In genomic region chr2:73023803-73024202, GRCm38 (mm10) we compare ENCODE assay signal across 13 mouse cellular contexts. TPM values are rescaled to one million over a fixed set of nuclear protein-coding genes. Genes with fewer than 3 reads are reported as not detected.
A peak's percentile ranks its signal among the peaks of the same experiment; 100 is the strongest.
DNase-seq lines count a peak whose midpoint lies in the region; ATAC-seq and TF ChIP-seq lines count a peak whose summit lies in the region.
"Had no signal": no experiment of that assay in that cellular context is flagged by ENCODE, and none has a peak within 500 bp of the region (broad histone marks: within the 10 kb centered on the region; RNA-seq: fewer than 3 reads in every experiment).

No protein-coding gene starts in this region.

- H3K27me3 ChIP-seq in heart, embryonic 12.5 days (replicated peaks), result no peaks in the 10 kb centered on the region
- H3K27me3 ChIP-seq in stomach, embryonic 14.5 days (ENCODE audit: control insufficient read depth, insufficient read depth, low read length), result no peaks in the 10 kb centered on the region
- H3K27me3 ChIP-seq: embryonic facial prominence, embryonic 13.5 days; heart, embryonic 15.5 days; neural tube, embryonic 13.5 days had no signal

- no peak for TF ChIP-seq CTCF in lung, adult 2 months (IDR thresholded peaks at IDR 0.05; ENCODE audit: insufficient read depth, low read length)

- TF ChIP-seq POLR2A in lung, adult 2 months (IDR thresholded peaks at IDR 0.05; ENCODE audit: borderline replicate concordance, extremely low read depth, low read depth, low read length), result no peak

- DNase-seq in heart, adult 18-20 months, result no peak
- peak; percentile 34 for DNase-seq in lung, adult 2 months
- DNase-seq in right cerebral cortex, postnatal 25 days, result no peak
- DNase-seq in left cerebral cortex, adult 11 months (ENCODE audit: low spot score), result no peak
- DNase-seq in frontal cortex, postnatal 36 days (ENCODE audit: low spot score in 2 of 2), result no peak

- no peaks in the 10 kb centered on the region for H3K36me3 ChIP-seq in heart, embryonic 12.5 days
- H3K36me3 ChIP-seq in stomach, embryonic 14.5 days (ENCODE audit: control insufficient read depth, insufficient read depth, low read length), result no peaks in the 10 kb centered on the region
- H3K36me3 ChIP-seq: embryonic facial prominence, embryonic 13.5 days; heart, embryonic 15.5 days; neural tube, embryonic 13.5 days had no signal

- peaks cover 11% of the 10 kb centered on the region for H3K4me1 ChIP-seq in heart, embryonic 12.5 days (replicated peaks)
- no peaks in the 10 kb centered on the region; the same call in 1 of the 2 replicates for H3K4me1 ChIP-seq in lung, adult 2 months (ENCODE audit: control insufficient read depth, insufficient read depth, low read length)
- no peaks in the 10 kb centered on the region for H3K4me1 ChIP-seq in stomach, embryonic 14.5 days (ENCODE audit: control insufficient read depth, insufficient read depth, low read length)
- H3K4me1 ChIP-seq: neural tube, embryonic 13.5 days had no signal

- H3K4me3 ChIP-seq in heart, embryonic 12.5 days, result no peak overlapping the region
- no peak overlapping the region for H3K4me3 ChIP-seq in lung, adult 2 months (replicated peaks; ENCODE audit: extremely low read depth, low read depth, low read length)
- H3K4me3 ChIP-seq in stomach, embryonic 14.5 days (ENCODE audit: low read depth, low read length), result no peak overlapping the region
- H3K4me3 ChIP-seq: embryonic facial prominence, embryonic 13.5 days; heart, embryonic 15.5 days; neural tube, embryonic 13.5 days had no signal

- H3K9me3 ChIP-seq in heart, embryonic 12.5 days (replicated peaks), result no peaks in the 10 kb centered on the region
- no peaks in the 10 kb centered on the region for H3K9me3 ChIP-seq in stomach, embryonic 14.5 days (ENCODE audit: control insufficient read depth, low read depth, low read length)
- H3K9me3 ChIP-seq: embryonic facial prominence, embryonic 13.5 days; heart, embryonic 15.5 days; neural tube, embryonic 13.5 days had no signal

- H3K9ac ChIP-seq in heart, embryonic 12.5 days, result no peak overlapping the region
- no peak overlapping the region for H3K9ac ChIP-seq in stomach, embryonic 14.5 days (replicated peaks; ENCODE audit: low read depth, low read length)
- H3K9ac ChIP-seq: embryonic facial prominence, embryonic 13.5 days; heart, embryonic 15.5 days; neural tube, embryonic 13.5 days had no signal

- no peak overlapping the region for H3K4me2 ChIP-seq in heart, embryonic 12.5 days
- no peak overlapping the region for H3K4me2 ChIP-seq in stomach, embryonic 14.5 days (replicated peaks; ENCODE audit: low read depth, low read length)
- H3K4me2 ChIP-seq: embryonic facial prominence, embryonic 13.5 days; heart, embryonic 15.5 days; neural tube, embryonic 13.5 days had no signal

- peak; percentile 95 for ATAC-seq in heart, embryonic 12.5 days (ENCODE audit: insufficient number of reproducible peaks, low FRiP score)
- ATAC-seq in common myeloid progenitor, adult 5-6 weeks (replicated peaks; ENCODE audit: low read depth, poor library complexity, severe bottlenecking), result peak; percentile 89
- peak; percentile 67; the same call in 1 of the 2 replicates for ATAC-seq in stomach, embryonic 14.5 days (ENCODE audit: insufficient number of reproducible peaks, insufficient read depth, low FRiP score, low read depth)

- 41% methylated on average over 6 of the region's 6 CpGs for WGBS in heart, embryonic 12.5 days
- WGBS in lung, adult 2 months, result 51% methylated on average over 6 of the region's 6 CpGs
- WGBS in stomach, embryonic 14.5 days, result 43% methylated on average over 6 of the region's 6 CpGs

- no peak overlapping the region for H3K27ac ChIP-seq in heart, embryonic 12.5 days (ENCODE audit: poor library complexity, severe bottlenecking)
- H3K27ac ChIP-seq in stomach, embryonic 14.5 days (ENCODE audit: low read length), result no peak overlapping the region
- H3K27ac ChIP-seq: embryonic facial prominence, embryonic 13.5 days; heart, embryonic 15.5 days; neural tube, embryonic 13.5 days had no signal

RNA-seq across cellular contexts. Expression of gene Gm11084, which starts 37.3 kb away (rescaled TPM):
- polyA plus RNA-seq in heart, embryonic 12.5 days (2016; fragmentation: Nextera tagmentation; extraction: Ambion mirVana), result not detected in 2 replicates
- not detected for total RNA-seq in heart, adult 18-20 months (2021)
- total RNA-seq in common myeloid progenitor, adult 5-6 weeks (2017), result not detected in 2 replicates
- polyA plus RNA-seq in lung, adult 2 months (2012; rRNA removed), result not detected in 2 replicates
- not detected in 2 replicates for polyA plus RNA-seq in stomach, embryonic 14.5 days (2014; fragmentation: Nextera tagmentation; extraction: Ambion mirVana)
- total RNA-seq: left cerebral cortex, postnatal 25 days had no signal
- polyA plus RNA-seq: embryonic facial prominence, embryonic 13.5 days; heart, embryonic 15.5 days; neural tube, embryonic 13.5 days; thymus, postnatal 0 days had no signal

RNA-seq across cellular contexts. Expression of gene Sp3, which starts 43.6 kb away (rescaled TPM):
- polyA plus RNA-seq in heart, embryonic 12.5 days (2016; fragmentation: Nextera tagmentation; extraction: Ambion mirVana), result 43.8 and 44.6 TPM in 2 replicates
- total RNA-seq in heart, adult 18-20 months (2021), result 10 to 100 TPM; 27.9 to 32.9 TPM
- 109 and 139 TPM in 2 replicates for total RNA-seq in common myeloid progenitor, adult 5-6 weeks (2017)
- polyA plus RNA-seq in lung, adult 2 months (2012; rRNA removed), result 13.1 and 16.5 TPM in 2 replicates
- 66.9 and 70.3 TPM in 2 replicates for polyA plus RNA-seq in stomach, embryonic 14.5 days (2014; fragmentation: Nextera tagmentation; extraction: Ambion mirVana)
